In genomic region chr2:121289730-121290540, GRCm38 (mm10) we compare ENCODE assay signal across 9 mouse cellular contexts. TPM values are rescaled to one million over a fixed set of nuclear protein-coding genes. Genes with fewer than 3 reads are reported as not detected.
DNase-seq lines count a peak whose midpoint lies in the region; ATAC-seq and TF ChIP-seq lines count a peak whose summit lies in the region.
"Had no signal": no experiment of that assay in that cellular context is flagged by ENCODE, and none has a peak within 500 bp of the region (broad histone marks: within the 10 kb centered on the region; RNA-seq: fewer than 3 reads in every experiment).

No protein-coding gene starts in this region.

- intact Hi-C loops in heart, postnatal 36 days (cut with DNase I) = no loop called here

- DNase-seq in heart, postnatal 36 days = no peak
- no peak for DNase-seq in embryonic facial prominence, embryonic 10.5 days (ENCODE audit: low spot score)
- DNase-seq in gastrocnemius, adult 18-20 months (ENCODE audit: low spot score) = no peak
- no peak for DNase-seq in natural killer cell, adult 2 months (ENCODE audit: low spot score in 2 of 2)

- peak overlapping the region; percentile 64 for H3K9ac ChIP-seq in heart, embryonic 12.5 days
- H3K9ac ChIP-seq in ES-Bruce4 (ENCODE audit: low read depth, poor library complexity, severe bottlenecking) = no peak overlapping the region
- peak overlapping the region; percentile 45; the same call in 1 of the 2 replicates for H3K9ac ChIP-seq in intestine, embryonic 16.5 days (ENCODE audit: low read depth, low read length)
- H3K9ac ChIP-seq in neural tube, embryonic 15.5 days (replicated peaks) = peak overlapping the region; percentile 56

- ATAC-seq in heart, embryonic 12.5 days (ENCODE audit: insufficient number of reproducible peaks, low FRiP score) = 0 out of 2 replicates have a peak, but pooled peaks have one; percentile 3
- ATAC-seq in intestine, embryonic 16.5 days = no peak; the same call in 1 of the 2 replicates
- peak; percentile 65 for ATAC-seq in neural tube, embryonic 15.5 days (ENCODE audit: low FRiP score)

- H3K9me3 ChIP-seq in heart, embryonic 12.5 days (replicated peaks) = no peaks in the 10 kb centered on the region
- no peaks in the 10 kb centered on the region for H3K9me3 ChIP-seq in ES-Bruce4 (replicated peaks; ENCODE audit: control insufficient read depth, insufficient read depth, low read length, poor library complexity, severe bottlenecking)
- no peaks in the 10 kb centered on the region for H3K9me3 ChIP-seq in embryonic facial prominence, embryonic 10.5 days
- H3K9me3 ChIP-seq in intestine, embryonic 16.5 days (ENCODE audit: control insufficient read depth, low read length) = no peaks in the 10 kb centered on the region
- no peaks in the 10 kb centered on the region for H3K9me3 ChIP-seq in neural tube, embryonic 15.5 days (replicated peaks)

- H3K4me3 ChIP-seq in heart, embryonic 12.5 days = peak overlapping the region; percentile 62
- peak overlapping the region; percentile 78 for H3K4me3 ChIP-seq in ES-Bruce4 (ENCODE audit: low read depth, low read length)
- peak overlapping the region; percentile 72 for H3K4me3 ChIP-seq in embryonic facial prominence, embryonic 10.5 days
- peak overlapping the region; percentile 58 for H3K4me3 ChIP-seq in intestine, embryonic 16.5 days (ENCODE audit: low read length)
- peak overlapping the region; percentile 70 for H3K4me3 ChIP-seq in neural tube, embryonic 15.5 days (replicated peaks)

- peak overlapping the region; percentile 97 for H3K4me2 ChIP-seq in heart, embryonic 12.5 days
- H3K4me2 ChIP-seq in intestine, embryonic 16.5 days (ENCODE audit: low read depth, low read length) = peak overlapping the region; percentile 89
- H3K4me2 ChIP-seq in neural tube, embryonic 15.5 days = peak overlapping the region; percentile 84

- H3K4me1 ChIP-seq in heart, embryonic 12.5 days (replicated peaks) = peaks cover 25% of the 10 kb centered on the region
- H3K4me1 ChIP-seq in ES-Bruce4 (ENCODE audit: control insufficient read depth, insufficient read depth, low read length) = peaks cover 4% of the 10 kb centered on the region
- peaks cover 37% of the 10 kb centered on the region for H3K4me1 ChIP-seq in embryonic facial prominence, embryonic 10.5 days
- H3K4me1 ChIP-seq in intestine, embryonic 16.5 days (ENCODE audit: control insufficient read depth, insufficient read depth, low read length) = peaks cover 21% of the 10 kb centered on the region
- peaks cover 52% of the 10 kb centered on the region for H3K4me1 ChIP-seq in neural tube, embryonic 15.5 days

- 5% methylated on average over 36 of the region's 36 CpGs for WGBS in heart, embryonic 12.5 days
- 4% methylated on average over 36 of the region's 36 CpGs for WGBS in embryonic facial prominence, embryonic 10.5 days
- 5% methylated on average over 36 of the region's 36 CpGs for WGBS in intestine, embryonic 16.5 days
- WGBS in neural tube, embryonic 15.5 days = 3% methylated on average over 36 of the region's 36 CpGs

- H3K36me3 ChIP-seq in heart, embryonic 12.5 days = no peaks in the 10 kb centered on the region
- no peaks in the 10 kb centered on the region for H3K36me3 ChIP-seq in ES-Bruce4 (ENCODE audit: control insufficient read depth, insufficient read depth, low read length, poor library complexity, severe bottlenecking)
- H3K36me3 ChIP-seq in embryonic facial prominence, embryonic 10.5 days (replicated peaks) = no peaks in the 10 kb centered on the region
- no peaks in the 10 kb centered on the region for H3K36me3 ChIP-seq in intestine, embryonic 16.5 days (ENCODE audit: control insufficient read depth, insufficient read depth, low read length)
- H3K36me3 ChIP-seq in neural tube, embryonic 15.5 days = no peaks in the 10 kb centered on the region

- peaks cover 31% of the 10 kb centered on the region for H3K27me3 ChIP-seq in heart, embryonic 12.5 days (replicated peaks)
- H3K27me3 ChIP-seq in ES-Bruce4 (ENCODE audit: control insufficient read depth, insufficient read depth, low read length, poor library complexity, severe bottlenecking) = no peaks in the 10 kb centered on the region
- peaks cover 72% of the 10 kb centered on the region for H3K27me3 ChIP-seq in embryonic facial prominence, embryonic 10.5 days (replicated peaks; ENCODE audit: low read depth, poor library complexity, severe bottlenecking)
- peaks cover 4% of the 10 kb centered on the region; the same call in 1 of the 2 replicates for H3K27me3 ChIP-seq in intestine, embryonic 16.5 days (replicated peaks; ENCODE audit: control insufficient read depth, insufficient read depth, low read length)
- no peaks in the 10 kb centered on the region for H3K27me3 ChIP-seq in neural tube, embryonic 15.5 days (replicated peaks)

- TF ChIP-seq POLR2A in ES-Bruce4 (IDR thresholded peaks at IDR 0.05; ENCODE audit: insufficient read depth, low read length) = no peak

- no peak overlapping the region for H3K27ac ChIP-seq in heart, embryonic 12.5 days (ENCODE audit: poor library complexity, severe bottlenecking)
- H3K27ac ChIP-seq in ES-Bruce4 (ENCODE audit: insufficient read depth, low read length) = no peak overlapping the region
- peak overlapping the region; percentile 66 for H3K27ac ChIP-seq in embryonic facial prominence, embryonic 10.5 days (replicated peaks)
- no peak overlapping the region for H3K27ac ChIP-seq in intestine, embryonic 16.5 days (ENCODE audit: low read length)
- peak overlapping the region; percentile 91 for H3K27ac ChIP-seq in neural tube, embryonic 15.5 days (replicated peaks)

- peak; percentile 25 for TF ChIP-seq CTCF in ES-Bruce4 (IDR thresholded peaks at IDR 0.05; ENCODE audit: low read depth, low read length)

- TF ChIP-seq EP300 in ES-Bruce4 (IDR thresholded peaks at IDR 0.05; ENCODE audit: insufficient read depth, low read depth, low read length) = no peak

RNA-seq across cellular contexts. Expression of gene Map1a, which starts 0.5 kb away (rescaled TPM):
- 4.7 TPM in 2 replicates for polyA plus RNA-seq in heart, embryonic 12.5 days (2016; fragmentation: Nextera tagmentation; extraction: Ambion mirVana)
- 1 to 10 TPM; 3.9 to 4.4 TPM for total RNA-seq in heart, postnatal 36 days (2021)
- polyA plus RNA-seq in ES-Bruce4 (2011; ENCODE audit: insufficient read depth, insufficient read length, low read depth, missing spikeins) = 5.3 and 9.2 TPM in 2 replicates
- polyA plus RNA-seq in embryonic facial prominence, embryonic 10.5 days (2016; fragmentation: Nextera tagmentation; extraction: Ambion mirVana) = 3.4 and 4.2 TPM in 2 replicates
- polyA plus RNA-seq in intestine, embryonic 16.5 days (2015; fragmentation: Nextera tagmentation; extraction: Ambion mirVana) = 1.9 and 2.6 TPM in 2 replicates
- polyA plus RNA-seq in neural tube, embryonic 15.5 days (2015; fragmentation: Nextera tagmentation; extraction: Ambion mirVana) = 32.5 and 38.6 TPM in 2 replicates
- 10 to 100 TPM in 1 of 2 experiments, 1 to 10 TPM in 1; 4.7 to 13.4 TPM for total RNA-seq in gastrocnemius, adult 18-20 months (2021)
- total RNA-seq: neutrophil, adult 5-6 weeks had no signal

RNA-seq across cellular contexts. Expression of gene Trp53bp1, which starts 18.7 kb away (rescaled TPM):
- polyA plus RNA-seq in heart, embryonic 12.5 days (2016; fragmentation: Nextera tagmentation; extraction: Ambion mirVana) = 69.8 and 78.4 TPM in 2 replicates
- 10 to 100 TPM; 32.8 to 34.7 TPM for total RNA-seq in heart, postnatal 36 days (2021)
- 76.2 and 101 TPM in 2 replicates for polyA plus RNA-seq in ES-Bruce4 (2011; ENCODE audit: insufficient read depth, insufficient read length, low read depth, missing spikeins)
- polyA plus RNA-seq in embryonic facial prominence, embryonic 10.5 days (2016; fragmentation: Nextera tagmentation; extraction: Ambion mirVana) = 120 and 124 TPM in 2 replicates
- 26.5 and 31.0 TPM in 2 replicates for polyA plus RNA-seq in intestine, embryonic 16.5 days (2015; fragmentation: Nextera tagmentation; extraction: Ambion mirVana)
- 131 and 146 TPM in 2 replicates for polyA plus RNA-seq in neural tube, embryonic 15.5 days (2015; fragmentation: Nextera tagmentation; extraction: Ambion mirVana)
- 10 to 100 TPM; 17.3 to 22.7 TPM for total RNA-seq in gastrocnemius, adult 18-20 months (2021)

Comparison
In these comparisons a context has a peak if more than half of its experiments do, and no peak if none do; other contexts are left out.
1. H3K27ac ChIP-seq: peak in embryonic facial prominence, embryonic 10.5 days (single experiment) and neural tube, embryonic 15.5 days (single experiment); none in heart, embryonic 12.5 days (single experiment), ES-Bruce4 (single experiment) and intestine, embryonic 16.5 days (single experiment).
2. Peak in every context shown above with its lines, with median percentiles within 50 percentile points of each other: H3K4me2 ChIP-seq and H3K4me3 ChIP-seq.